Mouse (Mus musculus) hematopoietic multipotent progenitor cell, adult 10-12 weeks (in vitro differentiated cells): ENCODE data around the gene Mkrn3. TPM values are rescaled to one million over a fixed set of nuclear protein-coding genes. Genes with fewer than 3 reads are reported as not detected.

Experiments
- polyA plus RNA-seq: library from polyadenylated mRNA; stranded (reverse); fragments of >175 nt; gene quantifications from 2 replicates; pipeline ENCODE4 v1.2.3, GENCODE M21; 2012; ENCODE audit warnings: low replicate concordance

Mkrn3 gene
- polyA plus RNA-seq, result 0.18 TPM in 1 of 2 replicates, not detected in the other

GRCm38 (mm10) chr7:62419493-62420360 is at the start of gene Mkrn3:
Mkrn3 (minus strand) TSS chr7:62420139.

GRCm38 (mm10) chr7:62463878-62464755 is 44.2 kb upstream of the Mkrn3 start, which contains the start of gene Peg12:
Peg12 (minus strand) TSS chr7:62464510.

GRCm38 (mm10) chr7:62376510-62377304 is 43.2 kb downstream of the Mkrn3 start, which contains the start of gene Magel2:
Magel2 (plus strand) TSS chr7:62377010.

Other genes starting within 250 kb of the Mkrn3 start
- 0.05 and 0.46 TPM in 2 replicates for gene Ndn, start 73.6 kb downstream of the Mkrn3 start, polyA plus RNA-seq
- gene Magel2, start 43.1 kb downstream of the Mkrn3 start, polyA plus RNA-seq, result not detected in 2 replicates
- gene Peg12, start 44.4 kb upstream of the Mkrn3 start, polyA plus RNA-seq, result 1.3 and 1.4 TPM in 2 replicates